Mouse (Mus musculus): ENCODE measurements around the gene Numbl. TPM values are rescaled to one million over a fixed set of nuclear protein-coding genes. Genes with fewer than 3 reads are reported as not detected.

The Numbl gene
- polyA plus RNA-seq, 1 experiment, result 10.7 TPM

- no peak for TF ChIP-seq CTCF (IDR thresholded peaks at IDR 0.05; ENCODE audit: borderline replicate concordance, control insufficient read depth, extremely low read depth, insufficient read depth, low read length, poor library complexity)
- Histone ChIP-seq H3K27ac (ENCODE audit: control insufficient read depth, insufficient read depth, low read length) (no peak overlapping the region), H3K27me3 (ENCODE audit: control insufficient read depth, insufficient read depth, low read length) (no peaks in the 10 kb centered on the region), H3K36me3 (ENCODE audit: control insufficient read depth, insufficient read depth, low read length) (no peaks in the 10 kb centered on the region), H3K4me1 (replicated peaks; ENCODE audit: control insufficient read depth, insufficient read depth, low read length) (no peaks in the 10 kb centered on the region), H3K4me3 (ENCODE audit: control insufficient read depth, insufficient read depth, low read length) (no peak overlapping the region)
- WGBS, result 54% methylated on average over 12 of the region's 12 CpGs
- DNase-seq, result no peak
These were observed 33.7 kb downstream of the Numbl start for GRCm38 (mm10) chr7:27291795-27292466.

GRCm38 (mm10) chr7:27295956-27296355, 37.7 kb downstream of the Numbl start:
- no peaks in the 10 kb centered on the region for H3K27me3 ChIP-seq (ENCODE audit: control insufficient read depth, insufficient read depth, low read length)
- no peaks in the 10 kb centered on the region for H3K36me3 ChIP-seq (ENCODE audit: control insufficient read depth, insufficient read depth, low read length)
- no peak for DNase-seq
- no peaks in the 10 kb centered on the region for H3K4me1 ChIP-seq (replicated peaks; ENCODE audit: control insufficient read depth, insufficient read depth, low read length)
- H3K4me3 ChIP-seq (ENCODE audit: control insufficient read depth, insufficient read depth, low read length), result no peak overlapping the region
- no peak for TF ChIP-seq CTCF (IDR thresholded peaks at IDR 0.05; ENCODE audit: borderline replicate concordance, control insufficient read depth, extremely low read depth, insufficient read depth, low read length, poor library complexity)
- TF ChIP-seq POLR2A (IDR thresholded peaks at IDR 0.05; ENCODE audit: control insufficient read depth, extremely low read depth, insufficient read depth, low read length, poor library complexity), result no peak
- no peak overlapping the region for H3K27ac ChIP-seq (ENCODE audit: control insufficient read depth, insufficient read depth, low read length)
- 93% methylated on average over 4 of the region's 4 CpGs for WGBS

DNA sequence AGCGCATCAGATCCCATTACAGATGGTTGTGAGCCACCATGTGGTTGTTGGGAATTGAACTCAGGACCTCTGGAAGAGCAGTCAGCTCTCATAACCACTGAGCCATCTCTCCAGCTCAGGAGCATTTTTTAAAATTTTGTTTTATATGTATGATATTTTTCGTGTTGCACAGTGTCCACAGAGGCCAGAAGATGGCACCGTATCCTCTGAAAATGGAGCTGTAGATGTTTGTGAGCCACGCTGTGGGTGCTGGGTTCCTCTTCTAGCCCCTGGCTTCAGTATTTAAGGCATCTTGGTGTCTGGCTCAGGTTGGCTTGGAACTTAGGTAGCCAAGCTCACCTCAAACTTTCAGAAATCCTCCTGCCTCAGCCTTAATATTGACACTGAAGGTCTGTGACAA, 38.3 kb downstream of the Numbl start:
- Histone ChIP-seq H3K27me3 (ENCODE audit: control insufficient read depth, insufficient read depth, low read length) (no peaks in the 10 kb centered on the region), H3K36me3 (ENCODE audit: control insufficient read depth, insufficient read depth, low read length) (no peaks in the 10 kb centered on the region), H3K4me1 (replicated peaks; ENCODE audit: control insufficient read depth, insufficient read depth, low read length) (no peaks in the 10 kb centered on the region), H3K27ac (ENCODE audit: control insufficient read depth, insufficient read depth, low read length) (no peak overlapping the region), H3K4me3 (ENCODE audit: control insufficient read depth, insufficient read depth, low read length) (no peak overlapping the region)
- TF ChIP-seq POLR2A (IDR thresholded peaks at IDR 0.05; ENCODE audit: control insufficient read depth, extremely low read depth, insufficient read depth, low read length, poor library complexity) (no peak), CTCF (IDR thresholded peaks at IDR 0.05; ENCODE audit: borderline replicate concordance, control insufficient read depth, extremely low read depth, insufficient read depth, low read length, poor library complexity) (no peak)
- 87% methylated on average over 4 of the region's 4 CpGs for WGBS
- DNase-seq, result no peak

GRCm38 (mm10) chr7:27298033-27298610, 39.9 kb downstream of the Numbl start:
- Histone ChIP-seq H3K36me3 (ENCODE audit: control insufficient read depth, insufficient read depth, low read length) (no peaks in the 10 kb centered on the region), H3K4me1 (replicated peaks; ENCODE audit: control insufficient read depth, insufficient read depth, low read length) (no peaks in the 10 kb centered on the region), H3K27ac (ENCODE audit: control insufficient read depth, insufficient read depth, low read length) (no peak overlapping the region), H3K4me3 (ENCODE audit: control insufficient read depth, insufficient read depth, low read length) (no peak overlapping the region), H3K27me3 (ENCODE audit: control insufficient read depth, insufficient read depth, low read length) (no peaks in the 10 kb centered on the region; the same call in 1 of the 2 replicates)
- no peak for DNase-seq
- TF ChIP-seq CTCF (IDR thresholded peaks at IDR 0.05; ENCODE audit: borderline replicate concordance, control insufficient read depth, extremely low read depth, insufficient read depth, low read length, poor library complexity), result no peak
- no peak for TF ChIP-seq POLR2A (IDR thresholded peaks at IDR 0.05; ENCODE audit: control insufficient read depth, extremely low read depth, insufficient read depth, low read length, poor library complexity)
- 91% methylated on average over 16 of the region's 16 CpGs for WGBS

DNA sequence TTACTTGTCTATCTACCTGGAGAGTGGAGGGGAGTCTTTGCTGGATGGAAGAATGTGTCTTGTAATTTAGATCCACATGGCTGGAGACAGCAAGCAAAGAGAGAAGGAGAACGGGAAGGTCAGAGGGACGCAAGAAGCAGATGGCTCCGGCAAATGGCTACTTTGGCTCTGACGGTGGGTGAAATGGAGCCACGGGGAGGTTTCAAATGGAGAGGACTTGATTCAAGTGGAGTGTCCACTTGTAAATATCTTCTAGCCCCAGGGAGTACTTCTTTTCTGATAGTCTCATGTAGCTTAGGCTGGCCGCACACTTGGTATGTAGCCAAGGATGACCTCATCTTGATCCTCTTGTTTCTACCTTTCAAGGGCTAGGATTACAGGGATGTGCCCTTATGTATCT, 40.6 kb downstream of the Numbl start:
- 93% methylated on average over 6 of the region's 6 CpGs for WGBS
- no peak for TF ChIP-seq CTCF (IDR thresholded peaks at IDR 0.05; ENCODE audit: borderline replicate concordance, control insufficient read depth, extremely low read depth, insufficient read depth, low read length, poor library complexity)
- TF ChIP-seq POLR2A (IDR thresholded peaks at IDR 0.05; ENCODE audit: control insufficient read depth, extremely low read depth, insufficient read depth, low read length, poor library complexity), result no peak
- H3K27ac ChIP-seq (ENCODE audit: control insufficient read depth, insufficient read depth, low read length), result no peak overlapping the region

GRCm38 (mm10) chr7:27300351-27300750, 42.1 kb downstream of the Numbl start:
- TF ChIP-seq CTCF (IDR thresholded peaks at IDR 0.05; ENCODE audit: borderline replicate concordance, control insufficient read depth, extremely low read depth, insufficient read depth, low read length, poor library complexity) (no peak), POLR2A (IDR thresholded peaks at IDR 0.05; ENCODE audit: control insufficient read depth, extremely low read depth, insufficient read depth, low read length, poor library complexity) (no peak)
- DNase-seq, result no peak
- no peaks in the 10 kb centered on the region; the same call in 1 of the 2 replicates for H3K27me3 ChIP-seq (ENCODE audit: control insufficient read depth, insufficient read depth, low read length)
- H3K27ac ChIP-seq (ENCODE audit: control insufficient read depth, insufficient read depth, low read length), result no peak overlapping the region
- H3K4me1 ChIP-seq (replicated peaks; ENCODE audit: control insufficient read depth, insufficient read depth, low read length), result no peaks in the 10 kb centered on the region
- no peaks in the 10 kb centered on the region for H3K36me3 ChIP-seq (ENCODE audit: control insufficient read depth, insufficient read depth, low read length)
- 83% methylated on average over 4 of the region's 4 CpGs for WGBS
- H3K4me3 ChIP-seq (ENCODE audit: control insufficient read depth, insufficient read depth, low read length), result no peak overlapping the region

More for the DNA sequence above, 40.6 kb downstream of the Numbl start:
- H3K27me3 ChIP-seq (ENCODE audit: control insufficient read depth, insufficient read depth, low read length), result no peaks in the 10 kb centered on the region; the same call in 1 of the 2 replicates
- DNase-seq, result no peak
- H3K4me1 ChIP-seq (replicated peaks; ENCODE audit: control insufficient read depth, insufficient read depth, low read length), result no peaks in the 10 kb centered on the region
- no peaks in the 10 kb centered on the region for H3K36me3 ChIP-seq (ENCODE audit: control insufficient read depth, insufficient read depth, low read length)
- H3K4me3 ChIP-seq (ENCODE audit: control insufficient read depth, insufficient read depth, low read length), result no peak overlapping the region

Data from thymus, adult 2 months (tissue).